Mouse (Mus musculus): Measurements from ENCODE around the gene Dhrs13.
"Not testable (repeated sequence)": the region's sequence is repeated elsewhere in the genome, so short reads cannot be mapped to it uniquely, and the experiment has no call there.

The Dhrs13 gene

DNA sequence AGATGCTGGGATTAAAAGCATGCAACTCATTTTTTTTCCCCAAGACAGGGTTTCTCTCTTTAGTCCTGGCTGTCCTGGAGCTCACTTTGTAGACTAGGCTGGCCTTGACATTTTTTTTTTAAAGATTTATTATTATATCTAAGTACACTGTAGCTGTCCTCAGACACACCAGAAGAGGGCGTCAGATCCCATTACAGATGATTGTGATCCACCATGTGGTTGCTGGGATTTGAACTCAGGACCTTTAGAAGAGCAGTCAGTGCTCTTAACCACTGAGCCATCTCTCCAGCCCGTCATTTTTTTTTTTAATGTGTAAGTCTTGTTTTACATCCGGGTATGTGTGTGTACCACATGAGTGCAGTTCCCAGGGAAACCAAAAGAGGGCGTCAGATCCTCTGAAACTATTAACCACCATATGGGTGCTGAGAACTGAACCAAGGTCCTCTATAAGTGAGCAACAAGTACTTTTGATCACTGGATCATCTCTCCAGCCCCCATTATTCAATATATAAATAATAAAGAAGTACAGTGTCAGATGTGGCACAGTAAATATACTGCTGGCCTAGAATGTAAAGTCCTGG, 10.3 kb downstream of the Dhrs13 start:
- not testable (repeated sequence) for DNase-seq (ENCODE audit: low spot score in 2 of 2)

DNA sequence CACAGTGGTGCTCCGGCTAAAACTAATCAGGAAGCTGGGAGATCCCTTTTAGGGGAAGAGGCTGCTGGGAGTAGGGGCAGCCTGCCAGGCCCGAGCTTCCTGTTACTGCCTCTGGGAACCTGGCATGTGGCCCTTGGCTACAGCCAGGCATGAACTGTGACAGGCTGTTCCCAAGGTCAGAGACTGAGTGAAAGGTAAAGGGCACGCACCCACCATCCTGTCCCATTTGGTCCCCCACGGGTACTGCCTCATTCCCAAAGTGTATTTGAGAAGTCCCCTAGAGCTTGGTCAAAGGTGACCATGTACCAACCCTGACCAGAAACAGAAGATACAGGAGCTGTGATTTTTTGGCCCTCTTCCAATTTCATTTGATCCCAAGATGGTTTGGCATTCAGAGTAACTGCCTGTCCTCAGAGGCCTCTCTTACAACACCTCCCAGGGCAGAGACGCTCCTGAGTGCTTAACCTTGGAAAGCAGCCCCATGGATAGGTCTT, 12.7 kb downstream of the Dhrs13 start:
- no peak for DNase-seq (ENCODE audit: low spot score in 2 of 2)

DNA sequence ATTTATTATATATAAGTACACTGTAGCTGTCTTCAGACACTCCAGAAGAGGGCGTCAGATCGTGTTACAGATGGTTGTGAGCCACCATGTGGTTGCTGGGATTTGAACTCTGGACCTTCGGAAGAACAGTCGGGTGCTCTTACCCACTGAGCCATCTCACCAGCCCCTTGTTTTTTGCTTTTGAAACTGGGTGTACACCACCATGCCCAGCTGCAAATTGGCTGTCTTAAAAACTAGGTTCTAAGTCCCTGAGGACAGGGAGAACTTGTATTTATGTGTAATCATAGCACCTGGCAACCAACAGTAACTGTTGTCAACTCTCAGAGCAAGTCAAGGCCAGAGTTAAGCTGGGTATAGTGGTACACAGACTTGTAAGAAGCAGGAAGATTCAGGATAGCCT, 16.6 kb downstream of the Dhrs13 start:
- DNase-seq (ENCODE audit: low spot score in 2 of 2), result not testable (repeated sequence)

DNA sequence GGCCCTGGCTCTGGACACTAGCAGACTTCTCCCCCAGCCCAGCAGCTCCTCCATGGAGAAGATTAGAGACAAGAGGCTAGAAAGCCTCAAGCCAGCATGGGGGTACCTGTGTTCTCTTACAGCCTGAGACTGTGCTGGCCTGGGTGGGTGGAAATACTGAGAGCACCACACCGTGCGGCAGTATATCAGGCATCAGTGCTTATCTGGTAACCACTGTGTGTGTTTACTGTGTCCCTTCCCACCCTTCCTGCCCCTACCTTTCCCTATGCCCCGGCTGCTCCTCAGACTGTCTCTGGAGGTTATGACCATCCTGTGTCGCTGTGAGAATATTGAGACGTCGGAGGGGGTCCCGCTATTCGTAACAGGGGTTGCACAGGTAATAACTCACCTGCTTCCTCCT, 21.0 kb downstream of the Dhrs13 start:
- DNase-seq (ENCODE audit: low spot score in 2 of 2), result no peak

DNA sequence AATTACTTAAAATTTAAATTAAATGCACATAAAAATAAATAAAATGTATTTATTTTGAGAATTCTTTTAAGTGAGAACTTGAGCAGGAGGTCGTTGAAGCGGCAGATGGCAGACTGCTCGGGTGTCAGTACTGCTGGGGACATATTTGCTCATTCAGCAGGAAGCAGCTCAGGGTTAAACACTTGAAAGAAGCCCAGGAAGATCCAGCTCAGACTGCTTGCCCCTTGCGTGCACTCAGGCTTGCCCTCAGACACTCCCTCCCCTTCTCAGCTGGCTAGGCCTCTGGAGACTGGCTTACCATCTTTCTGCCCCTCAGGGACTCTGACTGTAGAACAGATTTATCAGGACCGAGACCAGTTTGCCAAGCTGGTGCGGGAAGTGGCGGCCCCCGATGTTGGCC, 24.9 kb downstream of the Dhrs13 start:
- no peak for DNase-seq (ENCODE audit: low spot score in 2 of 2)

DNA sequence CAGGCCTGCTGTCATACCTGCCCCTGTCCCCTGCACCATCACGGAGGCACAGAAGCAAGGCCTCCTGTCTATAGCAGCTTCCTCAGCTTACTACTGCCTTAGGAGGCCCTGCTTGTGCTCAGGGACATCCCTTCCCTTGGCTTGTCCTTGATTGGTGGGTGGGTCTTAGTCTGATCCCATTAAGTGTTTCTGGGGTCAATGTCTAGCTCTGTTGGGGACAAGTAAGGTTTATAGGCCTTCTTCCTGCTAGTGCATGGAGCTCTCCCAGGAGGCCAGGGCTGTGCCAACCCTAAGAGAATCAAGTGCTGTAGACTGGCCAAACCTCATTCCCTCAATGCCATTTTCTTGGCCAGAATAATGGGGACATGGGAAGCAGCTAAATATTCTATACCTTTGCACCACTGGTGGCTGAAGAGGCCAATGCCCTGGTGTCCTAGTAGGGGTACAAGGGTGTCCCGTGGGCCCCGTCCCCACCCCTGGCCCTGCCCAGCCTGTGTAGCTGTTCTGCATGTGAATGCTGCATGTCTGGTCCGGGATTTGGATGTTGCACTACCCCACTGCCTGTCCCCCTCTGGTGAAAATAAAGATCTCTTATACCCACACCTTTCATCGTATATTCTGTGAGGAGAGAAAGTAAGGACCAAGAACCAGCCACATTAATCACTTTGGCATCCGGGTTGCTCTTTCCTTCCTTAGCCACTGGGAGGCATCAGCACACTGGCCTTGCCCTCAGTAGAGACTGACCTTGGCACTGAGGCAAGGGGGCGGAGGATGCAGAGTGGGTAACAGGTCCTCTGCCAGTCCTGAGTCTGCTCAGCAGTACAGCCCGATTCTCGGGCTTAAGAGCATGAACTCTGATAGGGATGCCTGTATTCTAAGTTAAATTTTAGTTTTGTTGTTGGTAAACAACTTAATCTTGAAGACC, 28.0 kb downstream of the Dhrs13 start:
- peak in 1 of 2 experiments; percentile 31 for DNase-seq (ENCODE audit: low spot score in 2 of 2)

DNA sequence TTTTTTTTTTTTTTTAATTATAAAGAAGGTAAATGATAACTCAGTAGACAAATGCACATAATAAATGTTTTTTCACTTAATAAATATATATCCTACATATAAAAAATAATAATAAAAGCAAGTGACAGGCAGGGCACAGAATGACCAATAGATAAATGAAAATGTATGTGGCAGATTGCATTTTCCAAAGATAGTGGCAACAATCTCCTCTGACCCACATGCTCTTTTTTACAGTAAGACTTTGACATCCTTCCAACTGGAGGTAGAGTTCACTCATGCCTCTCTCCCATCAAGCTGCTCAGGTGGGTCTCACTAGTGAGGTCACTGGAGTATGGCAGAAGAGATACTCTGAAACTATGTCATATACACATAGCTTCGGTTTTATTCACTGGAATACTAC, 30.5 kb downstream of the Dhrs13 start:
- no peak for DNase-seq (ENCODE audit: low spot score in 2 of 2)

DNA sequence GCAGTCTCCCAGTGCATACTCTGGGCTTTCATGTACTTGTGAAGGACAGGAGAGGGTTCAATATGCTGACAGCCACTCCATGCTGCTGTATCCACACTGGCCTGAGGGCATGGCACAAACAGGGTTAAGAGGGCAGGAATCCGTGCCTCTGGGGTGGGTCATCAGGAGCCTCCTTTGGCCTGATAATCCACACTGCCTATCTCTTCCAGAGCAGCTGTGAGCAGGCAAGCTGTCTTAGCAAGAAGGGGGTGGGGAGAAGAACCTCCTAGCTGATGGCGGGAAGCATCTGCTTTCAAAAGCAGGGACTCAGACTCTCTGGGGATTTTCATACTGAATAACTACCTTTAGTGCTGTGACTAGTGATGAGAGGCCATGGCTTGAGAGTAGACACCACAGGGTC, 33.8 kb downstream of the Dhrs13 start:
- DNase-seq (ENCODE audit: low spot score in 2 of 2), result no peak

DNA sequence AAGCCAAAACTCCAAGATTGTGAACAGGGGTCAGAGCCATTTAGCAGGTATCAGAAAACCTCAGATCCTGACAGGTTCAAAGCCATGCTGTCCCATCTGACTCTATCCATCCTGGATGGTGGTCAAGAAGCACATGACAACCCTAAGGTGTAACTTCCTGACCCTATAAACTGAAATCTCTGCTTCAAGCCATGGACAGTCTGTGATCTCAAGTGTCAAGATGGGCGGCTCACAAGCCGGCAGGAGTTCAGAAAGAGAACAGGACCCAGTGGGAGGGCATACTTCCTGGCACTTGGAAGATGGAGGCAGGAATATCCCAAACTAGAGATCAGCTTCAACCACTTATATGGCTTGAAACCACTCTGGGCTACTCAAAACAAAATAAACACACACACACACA, 34.6 kb downstream of the Dhrs13 start:
- no peak for DNase-seq (ENCODE audit: low spot score in 2 of 2)

DNA sequence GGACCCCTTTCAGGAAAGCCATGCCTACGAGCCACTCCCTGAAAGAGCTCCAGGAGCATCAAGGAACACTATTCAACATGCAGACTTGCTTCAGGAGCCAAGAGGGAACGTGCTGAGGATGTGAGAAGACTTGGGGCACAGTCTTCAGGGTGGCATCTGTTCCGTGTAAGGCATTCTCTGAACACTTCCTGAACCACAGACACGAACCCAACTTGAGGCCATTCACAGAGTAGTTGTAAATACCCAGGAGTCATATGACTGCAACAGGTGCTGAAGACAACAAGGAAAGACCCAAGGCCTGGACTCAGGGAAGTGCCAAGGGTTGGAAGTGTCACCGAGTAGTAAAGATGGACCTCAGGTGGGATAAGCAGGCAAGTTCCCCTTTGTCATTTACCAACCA, 35.5 kb downstream of the Dhrs13 start:
- DNase-seq (ENCODE audit: low spot score in 2 of 2), result no peak

DNA sequence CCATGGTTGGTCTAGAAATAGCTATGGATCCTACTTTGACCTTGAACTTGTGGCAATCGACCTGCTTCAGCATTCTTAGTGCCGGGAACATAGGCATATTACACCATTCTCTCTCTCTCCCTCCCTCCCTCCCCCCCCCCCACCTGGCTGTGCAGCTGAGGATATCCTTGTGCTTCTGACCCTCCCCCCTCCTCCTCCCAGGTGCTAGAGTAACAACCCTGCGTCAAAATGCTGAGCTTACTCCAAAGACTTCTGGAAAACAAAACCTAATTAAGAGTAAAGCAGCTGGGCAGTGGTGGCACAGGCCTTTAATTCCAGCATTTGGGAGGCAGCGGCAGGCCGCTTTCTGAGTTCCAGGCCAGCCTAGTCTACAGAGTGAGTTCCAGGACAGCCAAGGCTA, 37.0 kb downstream of the Dhrs13 start:
- DNase-seq (ENCODE audit: low spot score in 2 of 2), result no peak

DNA sequence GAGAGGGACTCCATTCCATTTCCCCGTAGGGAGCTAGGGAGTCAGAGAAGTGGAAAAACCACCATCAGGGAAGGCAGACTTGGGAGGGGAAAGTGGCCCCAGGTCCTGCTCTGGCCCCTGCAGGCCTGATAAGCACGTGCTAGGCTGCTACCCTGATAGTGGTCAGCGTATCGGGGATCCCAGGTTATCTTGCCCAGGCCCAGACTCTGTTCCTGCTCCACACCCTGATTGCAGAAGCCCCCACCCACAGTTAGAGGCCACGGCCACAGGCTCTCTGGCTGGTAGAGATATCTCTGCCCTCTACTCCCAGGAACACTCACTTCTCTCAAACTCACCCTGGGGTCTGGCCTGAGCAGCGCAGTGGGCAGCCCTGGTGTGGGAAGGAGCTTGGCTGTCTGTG, 37.6 kb downstream of the Dhrs13 start:
- no peak for DNase-seq (ENCODE audit: low spot score in 2 of 2)

DNA sequence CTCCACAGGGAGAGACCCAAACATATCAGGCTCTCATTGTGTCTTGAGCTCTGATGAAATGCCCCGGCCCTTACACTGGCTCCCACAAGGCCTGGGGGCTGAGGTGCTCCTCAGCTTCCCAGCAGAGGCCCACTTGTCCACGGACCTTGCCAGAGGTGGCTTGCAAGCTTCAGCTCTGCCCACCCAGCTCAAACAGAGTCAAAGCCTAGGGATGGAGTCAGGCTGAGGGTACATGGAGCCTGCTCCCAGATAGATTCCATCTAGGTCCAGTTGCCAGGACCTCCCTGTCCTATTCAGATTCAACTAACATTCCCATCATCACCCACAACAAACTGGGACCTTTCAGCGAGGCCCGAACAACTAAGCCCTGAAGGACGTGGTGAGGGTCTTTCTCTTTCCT, 39.9 kb downstream of the Dhrs13 start:
- no peak for DNase-seq (ENCODE audit: low spot score in 2 of 2)

DNA sequence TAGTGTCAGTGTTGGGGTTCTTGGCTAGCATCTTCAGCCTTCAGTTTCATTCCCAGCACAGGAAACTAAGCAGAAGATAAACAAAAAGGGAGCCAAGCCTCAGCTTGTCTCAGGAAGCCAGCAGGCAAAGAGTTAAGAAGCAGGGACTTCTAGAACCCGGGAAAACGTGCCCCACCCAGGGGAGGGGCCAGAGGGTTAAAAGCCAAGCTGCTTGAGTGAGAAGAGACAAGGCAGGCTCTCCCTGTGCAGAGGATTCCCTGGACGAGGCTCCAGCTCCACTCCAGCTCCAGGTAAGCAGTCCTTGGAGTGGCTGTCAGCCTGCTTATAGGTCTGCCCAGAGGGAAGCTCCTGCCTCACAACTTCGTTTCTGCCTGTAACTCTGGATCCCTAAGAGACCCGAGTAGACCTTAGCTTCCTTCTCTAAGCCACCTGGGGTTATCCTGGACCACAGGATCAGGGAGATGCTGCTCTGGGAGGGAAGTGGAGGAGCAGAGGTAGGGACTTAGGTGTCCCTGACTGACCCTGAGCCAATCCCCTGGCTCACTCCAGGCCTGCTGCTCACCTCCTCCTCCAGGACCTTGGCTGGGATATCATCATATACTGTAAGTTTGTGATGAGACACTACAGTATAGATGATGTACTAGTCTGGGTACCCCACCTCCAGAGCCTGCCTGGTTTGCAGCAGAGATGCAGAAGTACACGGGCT, 40.5 kb downstream of the Dhrs13 start:
- no peak for DNase-seq (ENCODE audit: low spot score in 2 of 2)

DNA sequence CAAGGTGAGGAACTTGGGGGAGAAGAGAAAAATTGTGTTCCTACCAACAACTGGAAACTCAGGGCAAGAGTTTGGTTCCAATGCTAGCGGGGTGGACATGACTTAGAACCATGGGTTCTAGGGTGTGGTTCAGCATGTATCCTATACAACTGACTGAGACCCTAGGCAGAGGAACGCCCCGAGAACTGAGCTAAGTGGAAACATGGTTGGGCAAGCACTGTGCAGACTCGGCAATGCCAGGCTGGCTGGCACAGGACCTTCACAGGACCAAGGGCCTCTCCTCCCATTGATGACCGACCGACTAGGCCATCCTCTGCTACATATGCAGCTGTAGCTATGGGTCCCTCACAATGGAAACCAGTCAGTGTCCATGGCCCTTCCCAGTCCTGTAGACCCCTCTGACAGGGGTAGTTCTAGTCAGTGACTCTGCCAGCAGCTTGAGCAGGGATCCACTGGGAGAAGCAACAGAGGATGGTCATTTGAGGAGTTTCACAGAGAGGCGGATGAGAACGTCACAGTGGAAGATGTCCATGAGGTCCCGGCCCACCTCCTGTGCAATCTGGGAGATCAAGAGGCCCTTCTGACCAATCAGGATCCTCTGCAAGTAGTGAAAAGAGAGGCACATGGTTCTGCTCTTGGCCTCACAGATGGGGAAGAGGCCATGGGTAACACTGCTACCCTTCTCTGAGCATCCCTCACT, 41.6 kb downstream of the Dhrs13 start:
- no peak for DNase-seq (ENCODE audit: low spot score in 2 of 2)

DNA sequence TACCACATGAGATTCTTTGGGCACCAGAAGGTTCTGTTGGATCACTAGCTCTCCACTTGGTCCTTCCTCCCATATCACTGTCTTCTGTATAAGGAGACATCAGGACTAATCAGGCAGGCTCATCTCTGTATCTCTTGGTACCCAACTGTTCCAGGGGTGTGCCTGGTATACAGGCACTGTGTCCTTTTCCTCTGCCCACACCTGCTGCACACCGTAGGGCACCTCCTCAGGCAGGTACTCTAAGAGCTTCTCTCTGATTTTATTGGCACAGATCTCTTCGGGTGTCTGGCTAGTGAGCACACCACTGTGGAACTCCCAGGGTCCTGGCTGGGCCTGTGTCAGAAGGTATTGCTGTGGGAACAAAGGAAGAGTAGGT, 42.2 kb downstream of the Dhrs13 start:
- no peak for DNase-seq (ENCODE audit: low spot score in 2 of 2)

DNA sequence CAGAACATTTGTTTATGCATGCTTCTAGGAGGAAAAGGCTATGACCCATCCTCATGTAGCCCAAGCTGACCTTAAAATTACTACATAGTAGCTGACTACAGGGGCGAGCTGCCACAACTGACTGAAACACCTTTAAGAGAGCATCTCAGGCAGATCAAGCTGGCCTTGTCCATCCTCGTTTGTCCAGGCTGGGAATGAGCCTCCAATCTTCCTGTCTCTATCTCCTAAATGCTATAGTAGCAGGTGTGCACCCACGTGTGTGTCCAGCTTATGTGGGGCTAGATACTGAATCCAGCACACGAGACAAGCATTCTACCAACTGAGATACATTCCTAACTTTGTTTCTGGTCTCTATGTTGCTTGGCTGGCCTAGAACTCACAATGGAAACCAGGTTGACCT, 42.6 kb downstream of the Dhrs13 start:
- no peak for DNase-seq (ENCODE audit: low spot score in 2 of 2)

DNA sequence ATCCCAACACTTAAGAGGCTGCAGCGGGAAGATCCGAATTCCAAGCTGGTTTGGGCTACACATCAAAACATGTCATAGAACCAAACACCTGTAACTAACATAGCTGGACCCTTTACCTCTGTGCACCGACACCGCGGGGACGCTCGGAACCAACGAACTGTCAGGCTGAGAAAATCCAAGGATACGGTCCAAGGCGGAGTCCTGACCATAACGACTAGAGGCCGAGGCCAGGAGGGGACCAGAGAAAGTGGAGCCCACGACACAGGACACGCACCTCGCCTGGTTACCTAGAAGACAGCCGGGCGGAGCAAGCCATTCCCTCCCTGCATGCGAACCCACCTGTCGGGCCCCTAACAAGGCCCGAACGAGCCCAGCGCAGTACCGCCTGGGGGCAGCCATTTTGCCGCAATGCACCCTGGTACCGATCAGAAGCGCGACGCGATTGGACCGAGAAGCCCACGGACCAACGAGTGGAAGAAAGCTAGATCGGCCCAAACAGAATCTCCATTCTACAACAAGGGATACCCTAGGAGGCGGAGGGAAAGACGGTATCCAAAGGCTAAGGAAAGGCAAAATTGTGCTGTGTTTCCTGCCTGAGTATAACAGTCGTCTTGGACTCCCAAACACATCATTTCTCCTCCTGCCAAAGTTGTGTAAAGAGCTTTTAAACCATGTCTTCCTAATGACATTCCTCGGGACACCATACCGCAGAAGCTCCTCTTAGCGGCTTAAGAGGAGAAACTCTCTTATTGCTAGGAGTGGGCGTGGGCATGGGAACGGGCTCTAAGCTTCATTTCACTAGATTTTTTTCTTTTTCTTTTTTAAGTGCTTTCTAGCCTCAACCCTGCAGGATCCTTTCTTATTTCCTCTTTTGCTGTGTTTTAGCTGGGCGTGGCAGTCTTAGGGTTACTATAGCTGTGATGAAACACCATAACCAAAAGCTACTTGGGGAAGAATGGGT, 48.2 kb downstream of the Dhrs13 start, which contains the start of gene Eral1:
Gene Eral1, minus strand, starts transcription at position 423 of the 961 bp plus-strand sequence.
- peak; percentile 56 to 61 for DNase-seq (ENCODE audit: low spot score in 2 of 2)

DNA sequence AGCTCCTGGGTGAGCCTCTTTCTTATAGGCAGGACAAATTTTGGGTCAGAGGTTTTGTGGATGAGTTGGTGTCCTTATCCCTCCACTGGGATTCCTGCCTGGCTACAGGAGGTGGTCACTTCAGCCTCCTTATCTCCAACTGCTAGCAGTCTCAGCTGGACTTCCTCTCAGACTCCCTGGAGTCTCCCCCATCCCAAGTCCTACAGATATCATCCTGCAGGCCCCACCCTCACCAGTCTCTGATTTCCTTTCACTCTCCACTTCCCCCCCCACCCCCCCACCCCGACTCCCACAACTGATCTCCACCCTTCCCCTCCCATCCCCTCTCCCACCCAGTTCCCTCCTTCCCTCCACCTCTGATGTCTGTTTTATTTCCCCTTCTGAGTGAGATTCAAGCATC, 51.5 kb downstream of the Dhrs13 start:
- DNase-seq (ENCODE audit: low spot score in 2 of 2), result no peak

DNA sequence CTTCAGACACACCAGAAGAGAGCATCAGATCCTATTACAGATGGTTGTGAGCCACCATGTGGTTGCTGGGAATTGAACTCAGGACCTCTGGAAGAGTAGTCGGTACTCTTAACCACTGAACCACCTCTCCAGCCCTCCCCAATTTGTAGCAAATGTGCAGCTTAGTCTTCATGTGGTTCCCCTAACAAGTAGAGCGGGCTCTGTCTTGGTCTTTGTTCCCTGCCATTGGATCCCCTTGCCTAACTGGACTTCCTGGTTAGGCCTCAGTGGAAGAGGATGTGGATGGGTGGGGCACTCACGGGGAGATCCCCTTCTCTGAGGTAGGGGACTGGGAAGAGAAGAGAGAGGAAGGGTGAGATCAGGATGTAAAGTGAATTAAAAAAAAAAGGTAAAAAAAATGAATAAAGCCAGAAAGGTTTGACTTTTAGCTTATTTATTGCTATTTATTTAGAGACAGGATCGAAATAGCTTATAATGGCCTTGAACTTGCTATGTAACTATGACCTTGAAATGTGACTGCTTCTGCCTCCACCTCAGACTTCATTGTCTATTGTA, 54.9 kb downstream of the Dhrs13 start:
- no peak for DNase-seq (ENCODE audit: low spot score in 2 of 2)
